Mouse (Mus musculus) CD4-positive, CD25-positive, alpha-beta regulatory T cell, adult 4 months (primary cell): ENCODE measurements at regions not wholly inside any gene's neighbourhood (a gene's known extent, or its start where the extent isn't known, plus 50 kb on each side); places are given as distances from the start of the nearest gene placed in this dataset.

ENCODE experiments used
- ATAC-seq: one replicate; pipeline ENCODE4 v1.8.0; 2017

GRCm38 (mm10) chr3:151366707-151367306, 70.9 kb upstream of the Adgrl4 start:
- ATAC-seq: no peak

GRCm38 (mm10) chr3:151383326-151384019, 54.2 kb upstream of the Adgrl4 start:
- no peak for ATAC-seq

- no peak for ATAC-seq
These were observed 52.8 kb upstream of the Adgrl4 start for GRCm38 (mm10) chr3:151384850-151385249.

GRCm38 (mm10) chr3:151386103-151386502, 51.6 kb upstream of the Adgrl4 start:
- ATAC-seq: no peak
